Mouse (Mus musculus) Patski (cell line): ENCODE measurements around the gene Gm21983. TPM values are rescaled to one million over a fixed set of nuclear protein-coding genes. Genes with fewer than 3 reads are reported as not detected.

ENCODE experiments used
- ATAC-seq: fragments of 100-300 bp; one replicate; pipeline ENCODE4 v1.8.0; 2021
- CTCF ChIA-PET: fragments of 350-600 bp; sonication (Branson Sonifier 250); formaldehyde crosslinking; loops from one replicate; lab custom pipeline; 2022; ENCODE audit warnings: inconsistent platforms; lab: Charles Lee
- POLR2A ChIA-PET: fragments of 350-600 bp; sonication (Branson Sonifier 250); formaldehyde crosslinking; loops from one replicate; lab custom pipeline; 2022; ENCODE audit warnings: antibody characterized with exemption, inconsistent platforms; lab: Charles Lee
- DNase-seq: peaks from one replicate; pipeline ENCODE4 v3.0.0-alpha.2; 2011; ENCODE audit warnings: low read depth, low spot score
- H3K27me3 ChIP-seq: fragments of 371-371 bp; one replicate; pipeline ENCODE4 v1.5.1; 2021
- CTCF ChIP-seq: fragments of 100-300 bp; IDR thresholded peaks from one replicate; pipeline ENCODE4 v1.5.1; 2021
- in situ Hi-C: fragments of 300-500 bp; cut with MboI; formaldehyde crosslinking; loops from 3 replicates; pipeline ENCODE4 v1.11.1; 2018; ENCODE audit warnings: low pct_unique_long_range_greater_than_20kb, mixed read lengths
- polyA plus RNA-seq: library from polyadenylated mRNA; unstranded; gene quantifications from one replicate; pipeline ENCODE4 v1.2.3, GENCODE M21; 2021

The Gm21983 gene
- polyA plus RNA-seq, 1 experiment from 2014 or later = not detected

- ATAC-seq = no peak
- in situ Hi-C loops = no loop called here
- POLR2A ChIA-PET = interaction anchor here (0.5 kb wide), 1 partner anchor 99 kb away, joined by 3 read pairs; the partner anchor contains the start of gene Coq8b
- DNase-seq = no peak
- no peak for TF ChIP-seq CTCF
- H3K27me3 ChIP-seq = peaks cover 9% of the 10 kb centered on the region
- CTCF ChIA-PET = interaction anchor here (0.6 to 1.3 kb wide), 3 partner anchors 27 to 943 kb away, joined by 3 read pairs; no protein-coding TSS in a partner anchor
Observed at GRCm38 (mm10) chr7:27133156-27133555, 47.7 kb downstream of the Gm21983 start.

GRCm38 (mm10) chr7:27132588-27132987 lies 48.3 kb downstream of the Gm21983 start:
- in situ Hi-C loops = no loop called here
- CTCF ChIA-PET = interaction anchor here (0.6 to 1.3 kb wide), 3 partner anchors 28 to 944 kb away, joined by 3 read pairs; no protein-coding TSS in a partner anchor
- peak; percentile 58 for TF ChIP-seq CTCF
- POLR2A ChIA-PET = interaction anchor here (0.5 kb wide), 1 partner anchor 100 kb away, joined by 3 read pairs; the partner anchor contains the start of gene Coq8b
- no peak for DNase-seq
- no peak for ATAC-seq
- H3K27me3 ChIP-seq = peaks cover 9% of the 10 kb centered on the region

DNA sequence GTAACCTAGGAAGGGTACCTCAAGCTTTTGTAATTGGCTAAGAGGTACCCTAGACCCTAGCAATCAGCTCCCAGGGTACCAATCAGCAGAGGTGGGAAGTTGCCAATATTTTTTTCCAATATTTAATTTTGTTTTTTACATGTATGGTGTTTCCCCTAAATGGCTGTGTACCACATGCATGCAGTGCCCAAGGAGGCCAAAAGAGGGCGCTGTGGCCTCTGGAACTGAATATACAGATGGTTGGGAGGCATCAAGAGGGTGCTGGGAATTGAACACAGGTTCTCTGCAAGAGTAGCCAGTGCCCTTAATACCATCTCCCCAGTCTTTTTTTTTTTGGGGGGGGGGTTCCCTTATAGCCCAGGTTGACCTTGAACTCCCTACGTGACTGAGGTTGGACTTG lies 49.5 kb downstream of the Gm21983 start:
- peak; percentile 45 for TF ChIP-seq CTCF
- DNase-seq (no peak), ATAC-seq (no peak)
- ChIA-PET POLR2A (no interaction called here), CTCF (no interaction called here)
- in situ Hi-C loops = no loop called here
- H3K27me3 ChIP-seq = peaks cover 9% of the 10 kb centered on the region

DNA sequence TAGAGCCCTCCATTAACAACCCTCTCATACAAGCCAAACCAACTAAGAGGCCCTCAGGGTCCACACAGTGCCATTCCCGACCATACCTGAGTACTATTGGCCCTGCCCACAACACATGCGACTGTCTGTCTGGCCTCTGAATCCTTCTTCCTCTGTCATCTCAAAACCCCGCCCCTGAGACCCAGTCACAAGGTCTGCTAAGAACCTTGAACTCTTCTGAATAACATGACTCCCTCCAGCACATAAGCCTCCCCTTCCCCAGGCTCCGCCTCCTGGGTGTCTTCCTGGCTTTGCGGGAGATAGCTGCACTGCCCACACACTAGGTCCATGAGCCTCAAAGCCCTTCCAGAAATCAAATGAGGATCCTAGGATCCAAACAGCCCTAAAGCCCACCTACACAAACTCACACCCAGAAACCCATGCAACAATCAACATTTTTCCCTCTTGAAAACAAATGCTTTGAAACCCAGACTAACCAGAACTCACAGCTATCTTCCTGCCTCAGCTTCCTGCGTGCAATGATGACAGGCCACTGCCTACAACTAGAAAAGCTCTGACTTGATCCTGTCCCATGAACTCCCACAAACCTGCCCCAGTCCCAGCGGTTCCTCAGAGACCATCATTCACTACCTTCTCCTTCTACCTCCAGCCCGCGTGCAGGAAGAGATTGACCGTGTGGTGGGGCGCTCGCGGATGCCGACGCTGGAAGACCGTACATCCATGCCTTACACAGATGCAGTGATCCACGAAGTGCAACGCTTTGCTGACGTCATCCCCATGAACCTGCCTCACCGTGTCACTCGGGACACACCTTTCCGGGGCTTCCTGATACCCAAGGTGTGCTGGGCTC lies 50.1 kb downstream of the Gm21983 start:
- ATAC-seq (peak; percentile 1), DNase-seq (no peak)
- H3K27me3 ChIP-seq = peaks cover 12% of the 10 kb centered on the region
- no peak for TF ChIP-seq CTCF
- CTCF ChIA-PET = interaction anchor here (0.6 kb wide), 1 partner anchor 101 kb away, joined by 3 read pairs; no protein-coding TSS in a partner anchor
- POLR2A ChIA-PET = no interaction called here
- in situ Hi-C loops = no loop called here

GRCm38 (mm10) chr7:27129811-27130210 lies 51.1 kb downstream of the Gm21983 start:
- peaks cover 14% of the 10 kb centered on the region for H3K27me3 ChIP-seq
- TF ChIP-seq CTCF = no peak
- no peak for DNase-seq
- POLR2A ChIA-PET = no interaction called here
- ATAC-seq = no peak
- in situ Hi-C loops = loop anchor here (10.0 kb wide), 1 partner anchor 345 kb away; no protein-coding TSS in a partner anchor
- CTCF ChIA-PET = interaction anchor here (0.6 kb wide), 1 partner anchor 102 kb away, joined by 3 read pairs; no protein-coding TSS in a partner anchor

DNA sequence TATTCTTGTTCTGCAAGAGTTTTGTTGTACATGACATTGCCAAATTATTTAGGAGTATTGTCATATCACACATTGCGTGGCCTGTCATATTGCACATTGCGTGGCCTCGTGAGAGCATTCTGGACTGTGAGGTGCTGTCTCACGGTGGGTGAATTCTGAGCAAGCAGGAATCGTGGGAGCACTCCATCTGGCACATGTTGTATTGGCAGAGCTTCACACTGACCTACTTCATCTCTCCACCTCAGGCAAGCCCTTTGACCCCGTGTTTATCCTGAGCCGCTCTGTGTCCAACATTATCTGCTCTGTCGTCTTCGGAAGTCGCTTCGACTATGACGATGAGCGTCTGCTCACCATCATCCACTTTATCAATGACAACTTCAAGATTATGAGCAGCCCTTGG lies 51.9 kb downstream of the Gm21983 start:
- peaks cover 14% of the 10 kb centered on the region for H3K27me3 ChIP-seq
- in situ Hi-C loops = loop anchor here (10.0 kb wide), 1 partner anchor 344 kb away; no protein-coding TSS in a partner anchor
- ATAC-seq (no peak), DNase-seq (no peak)
- TF ChIP-seq CTCF = no peak
- POLR2A ChIA-PET = no interaction called here
- CTCF ChIA-PET = no interaction called here

- CTCF ChIA-PET = no interaction called here
- no peak for ATAC-seq
- peak; percentile 58 for TF ChIP-seq CTCF
- POLR2A ChIA-PET = no interaction called here
- no peak for DNase-seq
- H3K27me3 ChIP-seq = peaks cover 12% of the 10 kb centered on the region
- in situ Hi-C loops = loop anchor here (10.0 kb wide), 1 partner anchor 343 kb away; no protein-coding TSS in a partner anchor
Observed at GRCm38 (mm10) chr7:27128162-27128561, 52.7 kb downstream of the Gm21983 start.

GRCm38 (mm10) chr7:27124969-27125368 lies 55.9 kb downstream of the Gm21983 start:
- ChIA-PET CTCF (no interaction called here), POLR2A (no interaction called here)
- ATAC-seq (no peak), DNase-seq (no peak)
- in situ Hi-C loops = loop anchor here (10.0 kb wide), 1 partner anchor 340 kb away; no protein-coding TSS in a partner anchor
- H3K27me3 ChIP-seq = peaks cover 17% of the 10 kb centered on the region
- TF ChIP-seq CTCF = no peak

DNA sequence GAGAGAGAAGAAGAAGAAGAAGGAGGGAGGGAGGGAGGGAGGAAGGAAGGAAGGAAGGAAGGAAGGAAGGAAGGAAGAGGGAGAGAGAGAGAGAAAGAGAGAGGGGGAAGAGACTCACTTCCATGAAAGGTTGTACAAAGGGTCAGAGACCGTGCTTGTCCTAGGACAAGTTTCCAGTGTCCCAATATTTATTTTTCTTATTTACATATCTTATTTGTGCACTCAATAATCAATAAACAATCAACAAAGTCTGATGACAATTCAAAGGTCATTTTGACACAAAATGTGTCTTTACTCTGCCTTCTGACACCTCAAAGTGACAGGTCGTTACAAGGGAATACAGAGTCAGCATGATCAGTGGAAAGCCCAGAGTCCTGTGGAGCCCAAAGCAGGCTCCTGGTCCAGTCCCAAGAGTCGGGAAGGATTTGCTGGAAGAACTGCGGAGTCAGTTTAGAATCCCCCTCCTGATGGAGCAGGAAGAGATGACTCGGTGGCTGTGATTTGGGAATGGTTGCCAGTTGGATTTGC lies 56.5 kb downstream of the Gm21983 start:
- no peak for TF ChIP-seq CTCF
- DNase-seq (no peak), ATAC-seq (no peak)
- CTCF ChIA-PET = no interaction called here
- in situ Hi-C loops = loop anchor here (10.0 kb wide), 1 partner anchor 340 kb away; no protein-coding TSS in a partner anchor
- H3K27me3 ChIP-seq = peaks cover 17% of the 10 kb centered on the region
- POLR2A ChIA-PET = no interaction called here

GRCm38 (mm10) chr7:27119676-27120075 lies 61.2 kb downstream of the Gm21983 start, which contains the start of gene Cyp2f2:
TSS of gene Cyp2f2 (plus strand) at chr7:27119909.
- ChIA-PET CTCF (no interaction called here), POLR2A (no interaction called here)
- peaks cover 18% of the 10 kb centered on the region for H3K27me3 ChIP-seq
- no peak for TF ChIP-seq CTCF
- in situ Hi-C loops = loop anchor here (10.0 kb wide), 1 partner anchor 335 kb away; no protein-coding TSS in a partner anchor
- ATAC-seq (no peak), DNase-seq (no peak)

Other genes starting within 250 kb of the Gm21983 start
- not detected for gene Cyp2a22, start 241.7 kb downstream of the Gm21983 start, polyA plus RNA-seq
- gene Cyp2a12, start 152.0 kb downstream of the Gm21983 start, polyA plus RNA-seq = not detected
- gene Cyp2f2, start 61.2 kb downstream of the Gm21983 start, polyA plus RNA-seq = not detected
- gene Cyp2t4, start 27.4 kb downstream of the Gm21983 start, polyA plus RNA-seq = 0.33 TPM
- 51.6 TPM for gene Egln2, start 14.3 kb downstream of the Gm21983 start, polyA plus RNA-seq
- 56.9 TPM for gene Rab4b, start 2.2 kb downstream of the Gm21983 start, polyA plus RNA-seq
- gene Mia, start 71 bp upstream of the Gm21983 start, polyA plus RNA-seq = not detected
- gene BC024978, start 14.7 kb upstream of the Gm21983 start, polyA plus RNA-seq = 13.2 TPM
- 89.3 TPM for gene Snrpa, start 15.2 kb upstream of the Gm21983 start, polyA plus RNA-seq
- gene Itpkc, start 47.6 kb upstream of the Gm21983 start, polyA plus RNA-seq = 6.5 TPM
- 39.6 TPM for gene Coq8b, start 51.9 kb upstream of the Gm21983 start, polyA plus RNA-seq
- 9.6 TPM for gene Numbl, start 77.3 kb upstream of the Gm21983 start, polyA plus RNA-seq
- 10.3 TPM for gene Ltbp4, start 156.6 kb upstream of the Gm21983 start, polyA plus RNA-seq
- gene Shkbp1, start 174.9 kb upstream of the Gm21983 start, polyA plus RNA-seq = 24.7 TPM
- 0.64 TPM for gene Gm20479, start 176.3 kb upstream of the Gm21983 start, polyA plus RNA-seq